Mouse (Mus musculus): ENCODE measurements at regions not wholly inside any gene's neighbourhood (a gene's known extent, or its start where the extent isn't known, plus 50 kb on each side); places are given as distances from the start of the nearest gene placed in this dataset.
A peak's percentile ranks its signal among the peaks of the same experiment; 100 is the strongest.

GRCm38 (mm10) chr2:148559376-148559775 lies 113.0 kb upstream of the Nxt1 start:
- DNase-seq (ENCODE audit: low read depth, low spot score) = no peak

GRCm38 (mm10) chr2:148558365-148558764 lies 114.0 kb upstream of the Nxt1 start:
- DNase-seq (ENCODE audit: low read depth, low spot score) = no peak

DNA sequence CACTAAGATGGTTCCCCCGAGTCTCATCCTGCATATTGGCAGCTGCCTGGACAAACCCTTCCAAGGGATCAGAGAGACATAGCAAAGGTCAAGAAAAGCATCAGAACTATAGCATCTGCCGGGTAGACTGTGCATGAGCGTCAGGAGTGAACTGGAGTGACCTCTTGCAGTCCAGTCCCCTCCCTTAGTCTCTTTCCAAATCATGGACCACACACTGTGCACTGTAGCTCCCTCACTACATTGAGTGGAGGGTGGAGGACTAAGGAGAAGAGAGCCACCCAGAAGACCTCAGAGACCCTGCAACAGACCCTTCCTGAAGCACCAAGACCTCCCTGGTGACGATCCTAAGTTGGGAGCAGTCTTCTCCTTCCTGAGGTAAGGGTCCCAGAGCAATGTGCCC lies 107.8 kb upstream of the Cd93 start:
- no peak for DNase-seq (ENCODE audit: low read depth, low spot score)

DNA sequence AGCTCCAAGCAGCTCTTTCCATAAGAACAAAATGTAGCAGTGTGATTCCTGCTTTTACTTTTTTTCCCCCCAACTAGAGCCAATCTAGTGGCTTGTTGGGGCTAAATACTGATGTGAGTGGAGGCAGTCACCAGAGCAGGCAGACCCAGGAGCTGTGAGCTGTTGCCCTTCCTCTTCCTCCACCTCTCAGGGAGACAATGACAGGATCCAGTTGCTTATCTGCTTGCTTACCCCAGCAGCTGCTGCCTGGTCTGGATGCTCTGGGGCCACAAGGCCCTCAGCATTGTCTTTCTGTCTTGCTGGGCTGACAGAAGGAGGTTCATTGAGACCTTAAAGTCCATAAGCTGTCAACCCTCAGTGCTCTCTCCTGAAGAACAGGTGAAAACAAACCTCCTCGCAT lies 106.3 kb upstream of the Cd93 start:
- DNase-seq (ENCODE audit: low read depth, low spot score) = no peak

- peak; percentile 48 for DNase-seq (ENCODE audit: low read depth, low spot score)
Observed at GRCm38 (mm10) chr2:148542340-148542739, 99.0 kb upstream of the Cd93 start.

DNA sequence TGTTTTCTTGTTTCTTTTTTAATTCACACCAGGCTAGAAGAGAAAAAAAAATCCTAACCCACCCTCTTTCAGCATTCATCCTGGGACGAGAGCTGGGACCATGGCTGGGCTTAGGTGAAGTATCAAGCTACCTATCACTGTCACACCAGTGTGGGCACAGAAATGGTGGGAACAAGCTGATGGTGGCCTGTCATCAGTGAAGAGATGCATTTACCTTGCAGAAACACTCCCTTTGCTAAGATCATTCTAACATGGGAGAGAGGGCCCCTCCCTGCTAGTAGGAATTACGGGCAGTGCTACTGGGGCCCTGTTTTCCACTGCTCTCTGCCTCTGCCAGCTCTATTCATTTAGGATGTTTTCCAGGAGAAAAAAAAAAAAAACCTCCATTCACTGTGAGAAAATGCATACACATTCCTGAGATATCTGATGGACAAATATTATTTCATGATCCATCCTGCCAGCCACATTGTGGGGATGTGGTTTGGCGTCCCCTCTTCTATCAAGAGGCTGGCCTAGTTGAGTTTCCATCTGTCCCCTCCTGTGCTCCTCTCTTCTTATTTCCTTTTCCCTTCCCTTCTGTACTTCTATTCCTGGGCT lies 94.6 kb upstream of the Cd93 start:
- DNase-seq (ENCODE audit: low read depth, low spot score) = peak; percentile 78

- DNase-seq (ENCODE audit: low read depth, low spot score) = peak; percentile 75
Observed at GRCm38 (mm10) chr2:148537251-148537650, 93.9 kb upstream of the Cd93 start.

DNA sequence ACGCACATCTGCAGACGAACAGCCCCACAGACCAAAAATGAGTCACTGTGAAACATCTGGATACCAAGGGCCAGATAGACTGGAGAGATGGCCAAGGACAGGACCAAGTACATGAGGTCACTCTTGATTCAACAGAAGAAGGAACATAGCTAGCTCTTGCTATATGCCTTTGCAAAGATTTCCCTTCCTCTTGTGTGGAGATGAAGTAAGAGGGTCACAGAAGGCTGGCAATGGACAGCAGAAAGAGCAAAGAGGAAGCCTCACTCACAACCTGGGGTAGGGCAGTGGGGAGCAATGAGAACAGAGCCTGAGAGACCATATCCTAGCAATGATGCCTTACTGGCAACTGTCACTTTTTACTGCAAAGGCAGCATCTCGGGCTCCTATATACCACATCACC lies 93.2 kb upstream of the Cd93 start:
- DNase-seq (ENCODE audit: low read depth, low spot score) = no peak

DNA sequence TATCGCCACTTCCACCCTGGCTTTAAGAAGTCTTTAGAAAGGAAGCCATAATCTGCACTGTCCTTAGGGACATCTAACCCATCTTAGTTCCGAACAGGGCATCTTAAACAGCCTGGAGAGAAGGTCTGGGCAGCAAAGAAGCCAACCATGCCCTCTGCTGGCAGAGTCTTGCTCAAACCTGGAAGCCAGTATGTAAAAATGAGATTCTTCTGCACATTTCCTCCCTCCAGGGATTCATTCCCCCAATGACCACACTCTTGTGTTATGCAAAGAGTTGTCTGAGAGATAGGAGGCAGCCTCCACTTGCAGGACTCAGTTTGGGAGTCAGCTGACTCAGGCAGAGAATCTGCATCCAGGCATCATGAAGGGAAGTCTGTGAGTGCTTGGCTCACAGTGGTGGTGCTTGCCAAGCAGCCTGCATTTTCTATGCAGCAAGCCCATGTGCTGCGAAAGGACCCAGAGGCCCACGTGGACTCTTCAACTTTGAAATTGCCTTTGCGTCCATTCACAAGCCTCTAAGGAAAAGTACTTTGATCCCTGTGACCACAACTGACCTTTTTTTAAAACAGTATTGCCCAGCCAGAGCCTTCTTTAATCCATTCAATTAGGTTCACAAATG lies 92.3 kb upstream of the Cd93 start:
- DNase-seq (ENCODE audit: low read depth, low spot score) = peak; percentile 89

DNA sequence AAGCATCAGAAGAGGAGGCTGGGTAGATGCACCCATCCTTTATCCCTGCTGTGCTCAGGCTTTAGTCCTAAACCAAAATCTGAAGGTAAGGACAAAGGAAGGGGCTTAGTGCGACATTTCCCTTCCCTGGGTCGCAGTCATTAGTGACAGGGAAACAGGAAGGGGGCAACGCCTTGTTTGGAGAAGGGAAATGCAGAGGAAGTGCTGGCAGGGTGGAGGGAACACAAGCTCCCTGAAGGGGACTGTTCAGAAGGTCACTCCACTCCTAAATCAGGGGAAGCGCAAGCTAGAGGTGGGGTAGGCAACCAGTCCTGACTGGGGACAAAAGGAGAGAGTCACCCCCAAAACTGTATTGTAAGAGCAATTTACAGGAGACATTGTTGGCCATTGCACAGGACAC lies 88.7 kb upstream of the Cd93 start:
- no peak for DNase-seq (ENCODE audit: low read depth, low spot score)

DNA sequence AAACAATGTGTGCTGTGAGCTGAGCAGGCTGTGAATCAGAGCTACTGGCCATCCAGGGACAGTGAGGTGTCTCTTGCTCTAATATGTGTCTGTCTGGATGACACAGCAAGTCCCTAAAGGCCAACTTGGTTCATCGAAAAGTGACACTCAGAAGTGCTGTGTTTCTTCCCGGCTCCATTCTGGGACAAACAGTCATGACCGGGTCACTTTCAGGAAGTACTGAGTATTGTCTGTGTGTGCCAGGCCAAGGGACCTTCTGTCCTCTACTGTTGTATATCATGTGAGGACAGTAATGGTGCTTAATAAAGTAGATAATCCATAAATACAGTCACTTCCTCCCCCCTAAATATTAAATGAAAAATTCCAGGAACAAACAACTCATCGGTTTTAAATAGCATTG lies 87.2 kb upstream of the Cd93 start:
- DNase-seq (ENCODE audit: low read depth, low spot score) = peak; percentile 26

GRCm38 (mm10) chr2:148529900-148530299 lies 86.5 kb upstream of the Cd93 start:
- DNase-seq (ENCODE audit: low read depth, low spot score) = peak; percentile 43

- DNase-seq (ENCODE audit: low read depth, low spot score) = no peak
Observed at GRCm38 (mm10) chr2:148527755-148528154, 84.4 kb upstream of the Cd93 start.

GRCm38 (mm10) chr2:148525496-148525895 lies 82.1 kb upstream of the Cd93 start:
- peak; percentile 70 for DNase-seq (ENCODE audit: low read depth, low spot score)

DNA sequence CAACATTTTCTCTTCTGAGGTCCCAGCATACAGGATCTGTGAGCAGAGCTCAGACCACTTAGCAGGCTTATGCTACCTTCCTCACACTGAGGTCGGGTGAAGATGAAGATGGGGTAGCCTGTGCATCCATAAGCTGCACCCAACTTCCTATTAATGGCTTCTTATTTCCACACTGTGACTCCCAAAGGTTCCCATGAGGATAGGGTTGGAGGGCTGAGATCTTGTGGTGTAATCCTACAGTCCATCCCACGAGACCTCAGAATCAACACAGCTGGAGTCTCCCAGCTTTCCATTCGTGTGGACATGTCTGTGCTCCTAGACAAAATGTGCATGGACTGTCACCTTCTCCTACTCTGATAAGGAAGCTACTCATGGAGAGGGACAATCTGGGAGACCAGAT lies 80.0 kb upstream of the Cd93 start:
- no peak for DNase-seq (ENCODE audit: low read depth, low spot score)

GRCm38 (mm10) chr2:148522936-148523335 lies 79.6 kb upstream of the Cd93 start:
- DNase-seq (ENCODE audit: low read depth, low spot score) = peak; percentile 23

DNA sequence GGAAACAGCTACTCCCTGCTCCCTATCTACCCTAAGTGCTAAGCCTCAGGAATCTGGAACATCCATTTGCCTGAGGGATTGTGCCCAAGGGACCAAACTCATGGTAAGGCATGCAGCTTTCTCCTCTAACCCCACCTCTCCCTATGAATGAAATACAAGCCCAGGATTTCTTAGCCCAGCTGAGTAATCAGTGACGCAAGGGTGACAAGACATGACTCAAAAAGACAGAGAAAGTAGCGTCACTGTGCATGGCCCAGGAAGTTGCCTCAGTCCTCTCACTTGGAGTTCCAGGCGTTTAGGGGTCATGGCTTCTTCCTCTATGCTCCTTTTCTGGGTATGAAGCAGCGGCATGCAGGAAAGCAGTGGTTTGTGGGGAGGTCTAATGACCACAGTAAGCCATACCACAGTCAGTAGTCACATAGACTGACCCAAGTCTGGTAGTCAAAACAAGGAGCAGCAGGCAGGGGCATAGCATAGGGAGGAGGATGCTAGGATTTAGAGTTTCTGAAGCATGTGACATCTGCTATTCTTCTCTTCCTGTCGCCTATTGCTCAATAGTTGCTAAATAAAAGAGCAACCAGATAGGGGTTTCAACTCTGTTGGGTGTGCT lies 78.7 kb upstream of the Cd93 start:
- DNase-seq (ENCODE audit: low read depth, low spot score) = peak; percentile 100

GRCm38 (mm10) chr2:148520291-148520690 lies 76.9 kb upstream of the Cd93 start:
- DNase-seq (ENCODE audit: low read depth, low spot score) = no peak

- DNase-seq (ENCODE audit: low read depth, low spot score) = peak; percentile 84
Observed at GRCm38 (mm10) chr2:148519689-148520290, 76.4 kb upstream of the Cd93 start.

DNA sequence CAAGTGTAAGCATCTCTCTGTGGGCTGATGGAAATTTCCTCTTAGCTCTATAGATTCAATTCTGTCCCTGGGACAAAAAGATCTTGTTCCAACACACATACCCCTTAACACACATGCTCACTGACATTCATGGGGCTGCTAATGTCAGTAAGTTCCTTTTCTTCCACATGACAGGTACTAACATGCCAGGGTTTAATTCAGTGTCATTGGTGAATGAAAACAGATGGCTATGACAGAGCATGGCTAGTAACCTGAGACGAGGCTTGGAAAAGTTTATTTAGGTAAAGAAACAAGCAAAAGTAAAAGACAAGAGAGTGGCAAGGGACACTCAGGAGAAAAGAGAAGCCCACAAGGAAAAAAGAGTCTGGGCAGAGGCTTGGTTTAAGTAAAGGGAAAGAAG lies 74.5 kb upstream of the Cd93 start:
- peak; percentile 44 for DNase-seq (ENCODE audit: low read depth, low spot score)

GRCm38 (mm10) chr2:148510008-148510681 lies 66.8 kb upstream of the Cd93 start:
- DNase-seq (ENCODE audit: low read depth, low spot score) = peak; percentile 51

DNA sequence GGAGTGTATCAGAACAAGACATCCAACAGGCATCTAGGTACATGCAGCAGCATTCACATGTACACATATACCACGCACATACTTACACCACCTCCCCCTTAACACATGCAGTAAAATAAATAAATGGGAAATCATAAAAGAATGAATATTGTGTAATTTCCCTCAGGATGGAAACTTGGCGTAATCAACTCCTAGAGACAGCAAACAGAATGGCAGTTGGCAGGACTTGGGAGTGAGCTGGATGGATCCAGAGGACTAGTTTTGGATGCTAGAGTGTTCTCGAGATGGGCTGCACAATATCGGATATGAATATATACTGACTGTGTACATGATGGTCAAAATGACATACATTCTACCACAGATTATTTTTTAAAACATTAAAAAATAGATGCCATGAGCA lies 66.0 kb upstream of the Cd93 start:
- peak; percentile 16 for DNase-seq (ENCODE audit: low read depth, low spot score)
